Mouse (Mus musculus): ENCODE data around the gene Uimc1. TPM values are rescaled to one million over a fixed set of nuclear protein-coding genes. Genes with fewer than 3 reads are reported as not detected.

Gene Uimc1
- polyA plus RNA-seq, 1 experiment from 2014 or later: 29.5 TPM

DNA sequence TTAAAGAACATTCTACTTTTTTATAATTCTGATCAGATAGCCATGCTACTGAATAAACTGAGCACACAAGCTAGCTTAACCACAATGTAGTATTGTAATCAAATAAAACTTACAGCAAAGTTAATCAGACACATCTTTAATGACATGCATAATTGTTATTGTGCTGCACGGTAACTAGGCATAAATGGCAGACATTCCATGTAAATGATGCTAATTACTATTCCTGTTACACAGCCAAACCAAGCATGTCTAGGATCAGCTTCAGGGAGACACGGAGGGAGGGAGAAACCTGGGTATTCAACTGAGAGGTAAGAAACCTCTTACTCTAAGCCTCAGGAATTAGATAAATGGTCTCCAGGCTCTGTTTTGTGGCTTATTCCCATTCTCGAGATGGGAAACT, 52.4 kb downstream of the Uimc1 start:
- DNase-seq (ENCODE audit: low spot score): no peak

DNA sequence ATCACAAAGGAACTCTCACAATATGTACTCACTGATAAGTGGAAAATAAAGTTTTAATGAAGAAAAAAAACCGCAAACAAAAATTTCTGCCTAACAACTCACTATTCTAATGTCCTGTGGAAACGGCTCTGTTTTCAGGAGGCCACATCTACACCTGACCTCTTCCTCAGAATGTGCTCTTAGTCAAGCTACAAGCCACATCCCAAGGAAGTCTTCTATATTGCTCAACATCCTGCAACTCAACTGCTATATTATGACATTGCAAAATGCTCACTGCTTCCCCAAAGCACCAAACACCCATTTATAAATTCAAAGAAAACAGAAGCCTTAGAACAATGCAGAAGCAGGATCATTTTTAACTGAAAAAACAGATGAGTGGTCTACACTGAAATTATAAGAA, 60.1 kb downstream of the Uimc1 start:
- no peak for DNase-seq (ENCODE audit: low spot score)

DNA sequence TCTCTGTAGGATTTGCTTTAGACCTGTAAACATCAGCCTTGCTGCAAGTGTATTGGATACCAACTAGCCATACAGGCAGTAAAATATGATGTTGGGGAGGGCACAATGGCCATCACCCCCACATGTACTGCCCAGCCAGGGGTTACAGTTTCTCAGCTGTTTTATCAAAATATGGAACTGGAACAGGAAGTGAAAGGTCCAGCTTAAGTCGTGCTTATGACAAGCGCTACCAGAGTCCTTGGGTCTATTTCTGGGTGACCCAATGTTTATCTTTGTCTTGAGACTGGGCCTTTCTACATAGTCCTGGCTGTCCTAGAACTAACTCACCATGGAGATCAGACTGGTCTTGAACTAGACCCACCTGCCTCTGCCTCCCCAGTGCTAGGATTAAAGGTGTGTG, 75.9 kb downstream of the Uimc1 start:
- DNase-seq (ENCODE audit: low spot score): no peak

DNA sequence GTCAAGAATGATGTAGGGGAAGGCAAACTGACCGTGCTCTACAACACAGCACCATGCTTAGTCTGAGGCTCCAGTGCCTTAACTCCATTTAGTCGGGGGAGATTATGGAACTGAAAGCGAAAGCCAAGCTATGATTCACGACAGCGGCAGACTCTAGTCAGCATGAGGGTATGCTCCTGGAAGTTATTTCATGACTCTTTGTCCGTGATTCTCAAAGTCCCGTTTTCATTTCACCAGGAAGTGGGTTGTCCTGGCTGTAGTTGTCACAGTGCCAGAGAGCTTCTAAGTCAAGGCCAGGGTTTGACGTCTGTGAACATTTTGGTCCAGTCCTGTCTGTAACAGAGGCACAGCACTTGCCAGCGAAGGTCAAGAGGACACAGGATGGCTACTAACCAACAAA, 77.4 kb downstream of the Uimc1 start:
- DNase-seq (ENCODE audit: low spot score): no peak

DNA sequence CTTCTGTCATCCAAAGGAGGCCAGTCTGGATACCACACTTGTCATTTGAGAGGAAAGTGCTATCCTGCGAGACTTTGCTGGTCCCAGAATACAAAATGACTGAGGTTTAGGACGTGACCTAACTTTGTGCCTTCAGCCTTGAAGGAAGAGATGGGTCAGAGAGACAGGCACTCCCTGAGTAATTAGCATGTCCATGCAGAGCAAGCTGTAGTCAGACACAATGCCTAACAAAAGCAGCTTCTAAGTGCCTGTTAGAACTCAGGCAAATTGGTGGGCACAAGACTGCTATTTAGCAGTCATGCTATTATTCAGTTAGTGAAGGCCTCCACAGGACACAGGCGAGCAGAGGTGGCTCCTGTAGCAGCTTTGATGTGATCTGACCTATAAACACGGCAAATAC, 77.8 kb downstream of the Uimc1 start:
- DNase-seq (ENCODE audit: low spot score): no peak

DNA sequence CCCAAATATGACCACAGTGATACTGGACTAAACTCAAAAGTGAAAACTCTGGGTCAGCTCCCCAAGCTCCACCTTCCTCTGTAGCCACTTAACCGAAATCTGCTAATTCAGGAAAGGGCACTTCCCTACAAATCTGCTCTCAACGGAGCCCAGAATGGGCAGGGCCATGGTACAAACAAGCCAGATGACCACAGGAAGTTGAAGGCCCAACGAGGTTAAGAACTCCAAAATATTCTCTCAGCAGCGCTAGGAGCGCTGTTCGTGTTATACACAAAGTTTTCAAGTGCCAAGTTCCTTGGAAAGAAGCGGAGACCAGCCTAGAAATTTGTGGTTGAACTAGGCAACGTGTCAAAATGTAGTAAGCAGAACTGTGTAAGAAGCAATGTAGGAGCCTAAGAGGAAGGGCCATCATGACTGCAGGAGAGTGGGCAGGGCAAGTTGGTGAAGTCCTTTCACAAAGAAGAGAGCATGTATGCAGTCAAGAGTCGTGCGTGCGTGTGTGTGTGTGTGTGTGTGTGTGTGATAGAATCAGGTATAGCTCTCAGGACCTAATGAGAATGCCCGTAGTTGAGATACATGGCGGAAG, 78.8 kb downstream of the Uimc1 start, which contains the start of gene Hk3:
Gene Hk3 (minus strand): TSS at position 192 of the 586 bp plus-strand sequence.
- DNase-seq (ENCODE audit: low spot score): no peak

DNA sequence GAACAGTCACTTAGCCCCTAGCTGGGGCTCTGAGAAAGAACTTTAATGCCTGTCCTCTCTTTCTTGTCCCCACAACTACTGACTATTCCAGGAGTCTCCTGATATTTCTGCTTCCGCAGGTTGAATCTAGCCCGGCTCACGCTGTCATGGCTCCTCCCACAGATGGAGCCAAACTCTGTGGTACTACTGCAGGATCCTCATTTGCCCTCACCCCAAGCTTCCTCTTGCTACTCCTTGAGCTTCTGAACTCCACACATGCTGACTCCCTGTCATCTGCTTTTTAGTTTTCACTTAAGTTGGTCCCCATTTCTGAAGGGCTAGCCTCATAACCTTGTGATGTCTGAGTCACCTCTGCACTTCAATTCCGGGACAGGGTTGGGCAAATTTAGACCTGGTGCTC, 80.0 kb downstream of the Uimc1 start:
- no peak for DNase-seq (ENCODE audit: low spot score)

DNA sequence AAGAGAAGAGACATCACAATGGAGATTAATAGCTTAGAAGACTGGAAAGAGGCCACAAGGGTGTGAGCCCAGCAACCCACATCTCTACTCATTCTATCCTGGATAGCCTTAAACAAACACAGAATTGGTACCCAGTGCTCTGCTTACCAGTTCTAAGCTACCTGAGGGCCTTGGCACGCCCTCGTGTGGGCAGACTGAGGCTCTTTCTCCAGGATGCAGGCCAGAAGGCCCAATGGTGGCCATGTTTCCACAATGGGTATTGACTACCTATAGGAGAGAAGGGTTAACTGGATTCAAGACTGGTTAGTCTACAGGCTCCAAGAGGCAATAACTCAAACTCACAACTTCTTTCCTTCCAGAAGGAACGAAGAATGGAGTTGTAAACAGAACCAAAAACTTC, 80.9 kb downstream of the Uimc1 start:
- no peak for DNase-seq (ENCODE audit: low spot score)

DNA sequence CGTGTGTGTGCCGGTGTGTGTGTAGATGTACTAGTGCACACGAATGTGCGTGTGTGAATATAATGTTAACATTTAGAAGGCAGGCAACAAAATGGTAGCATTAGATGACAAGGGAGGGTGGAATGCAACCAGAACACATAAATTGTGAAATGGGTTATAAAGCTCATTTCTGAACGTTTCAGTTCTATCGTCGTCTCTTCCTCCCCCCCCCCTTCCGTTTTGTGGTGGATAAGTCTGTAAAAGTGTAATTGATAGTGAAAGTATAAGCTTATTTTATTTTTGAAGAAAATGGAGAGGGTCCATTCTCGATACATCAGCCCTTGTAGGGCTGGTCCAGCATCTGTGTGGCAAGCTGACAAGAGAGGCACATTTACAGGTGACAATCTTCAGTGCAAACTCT, 81.4 kb downstream of the Uimc1 start:
- DNase-seq (ENCODE audit: low spot score): no peak

DNA sequence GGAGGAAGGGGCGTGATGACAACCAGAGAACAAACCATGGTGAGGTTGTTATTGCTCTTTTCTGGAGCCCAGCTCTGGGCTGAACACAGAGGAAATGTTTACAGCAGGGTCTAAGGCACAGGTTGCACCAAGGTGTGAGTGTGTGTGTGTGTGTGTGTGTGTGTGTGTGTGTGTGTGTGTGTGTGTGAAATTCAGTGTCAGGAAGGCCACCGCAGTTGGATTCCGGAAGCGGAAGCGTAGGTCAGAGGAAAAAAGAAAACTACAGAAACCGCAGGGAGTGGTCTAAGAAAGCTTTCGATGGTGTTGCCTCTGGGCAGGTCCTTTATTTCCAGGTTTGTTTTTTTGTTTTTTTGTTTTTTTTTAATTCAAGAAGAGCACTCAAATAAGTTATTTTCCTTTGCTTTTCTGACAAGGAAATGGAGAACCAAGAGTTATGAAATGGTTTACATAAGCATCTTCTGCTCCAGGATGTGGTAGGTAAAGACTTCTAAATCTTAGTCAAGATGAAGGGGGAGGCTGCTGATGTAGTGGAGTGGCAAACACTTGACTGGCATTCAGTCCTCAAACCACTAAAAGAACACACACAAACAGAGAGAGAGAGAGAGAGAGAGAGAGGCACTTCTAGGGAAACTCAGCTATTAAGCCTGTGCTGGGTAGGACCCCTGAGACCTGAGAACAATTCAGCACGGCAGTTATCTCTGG, 82.1 kb downstream of the Uimc1 start:
- DNase-seq (ENCODE audit: low spot score): peak; percentile 2

DNA sequence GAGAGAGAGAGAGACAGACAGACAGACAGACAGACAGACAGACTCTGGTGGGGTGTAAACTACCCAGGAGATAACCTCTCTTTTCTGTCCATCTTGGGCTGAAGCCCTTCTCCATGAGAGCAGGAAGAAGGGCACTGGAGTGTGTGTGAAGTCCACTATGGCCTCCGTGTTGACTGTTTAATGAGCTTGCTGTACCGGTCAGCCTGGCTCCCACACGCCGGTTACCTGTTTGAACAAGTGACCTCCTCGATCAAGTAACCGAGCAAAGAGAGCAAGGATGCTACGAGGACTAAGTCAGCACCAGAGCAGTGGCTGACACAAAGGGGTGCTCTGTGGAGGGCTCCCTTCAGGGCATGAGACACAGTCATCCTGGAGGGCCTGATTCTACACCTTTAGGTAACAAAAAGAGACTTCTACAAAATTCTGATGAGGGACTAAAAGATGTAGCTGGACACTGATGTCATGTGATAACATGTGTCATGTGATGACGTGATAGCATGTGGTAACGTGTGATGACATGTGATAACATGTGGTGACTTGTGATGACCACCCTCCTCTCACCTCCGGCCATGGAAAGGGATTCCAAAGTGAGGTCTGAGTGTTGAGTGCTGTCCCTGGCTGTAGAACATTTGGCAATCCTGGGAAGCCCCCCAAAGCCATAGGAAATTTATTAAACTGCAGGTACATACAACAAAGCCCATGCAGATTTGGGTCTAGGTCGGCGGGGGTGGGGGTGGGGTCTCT, 82.8 kb downstream of the Uimc1 start:
- DNase-seq (ENCODE audit: low spot score): no peak

DNA sequence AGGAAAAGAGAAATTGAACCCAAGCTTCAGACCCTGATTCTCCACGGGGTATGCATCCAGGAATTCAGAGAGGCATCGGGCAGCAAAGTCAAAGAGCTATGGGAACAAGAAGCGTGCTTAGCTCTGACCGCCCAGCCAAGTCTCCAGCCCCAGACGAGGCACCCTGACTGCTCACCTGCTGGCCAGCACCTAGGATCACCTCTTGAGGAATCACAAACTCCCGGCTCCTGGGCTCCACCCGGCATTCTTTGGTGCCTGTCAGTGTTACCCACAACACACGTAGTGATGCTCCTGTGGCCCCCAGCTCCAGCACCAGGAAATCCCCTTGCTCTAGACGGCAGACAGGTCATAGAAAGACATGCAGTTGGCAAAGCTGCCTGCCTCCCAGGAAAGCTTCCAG, 85.6 kb downstream of the Uimc1 start:
- no peak for DNase-seq (ENCODE audit: low spot score)

DNA sequence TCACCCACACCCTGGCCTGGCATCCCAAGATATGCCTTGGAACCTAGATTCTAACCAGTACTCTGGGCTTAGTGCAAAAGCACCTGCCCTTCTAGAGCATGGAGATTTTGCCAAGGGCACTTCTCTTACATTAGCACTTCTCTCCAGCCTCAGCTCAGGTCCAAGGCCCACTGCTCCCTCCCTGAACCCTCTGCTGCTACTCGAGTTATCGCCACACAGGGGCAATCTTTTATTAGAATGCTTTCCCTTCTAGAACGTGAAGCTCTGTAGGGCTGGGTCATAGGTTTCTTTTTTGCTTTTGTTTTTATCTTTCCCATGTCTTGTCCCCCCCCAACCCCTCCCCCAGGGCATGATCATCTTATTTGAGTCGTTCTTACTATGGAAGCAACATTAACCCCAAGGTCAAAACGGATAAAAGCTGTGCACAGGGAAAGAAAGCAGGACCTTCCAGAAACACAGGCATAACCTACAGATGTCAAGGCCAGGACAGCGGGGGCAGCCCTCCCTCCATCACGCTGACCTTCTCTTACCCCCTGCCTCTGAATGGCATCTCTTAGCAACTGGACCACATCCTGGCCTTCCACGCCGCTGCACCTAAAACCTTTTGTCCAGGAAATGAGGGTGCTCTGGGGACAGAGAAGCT, 86.3 kb downstream of the Uimc1 start:
- no peak for DNase-seq (ENCODE audit: low spot score)

DNA sequence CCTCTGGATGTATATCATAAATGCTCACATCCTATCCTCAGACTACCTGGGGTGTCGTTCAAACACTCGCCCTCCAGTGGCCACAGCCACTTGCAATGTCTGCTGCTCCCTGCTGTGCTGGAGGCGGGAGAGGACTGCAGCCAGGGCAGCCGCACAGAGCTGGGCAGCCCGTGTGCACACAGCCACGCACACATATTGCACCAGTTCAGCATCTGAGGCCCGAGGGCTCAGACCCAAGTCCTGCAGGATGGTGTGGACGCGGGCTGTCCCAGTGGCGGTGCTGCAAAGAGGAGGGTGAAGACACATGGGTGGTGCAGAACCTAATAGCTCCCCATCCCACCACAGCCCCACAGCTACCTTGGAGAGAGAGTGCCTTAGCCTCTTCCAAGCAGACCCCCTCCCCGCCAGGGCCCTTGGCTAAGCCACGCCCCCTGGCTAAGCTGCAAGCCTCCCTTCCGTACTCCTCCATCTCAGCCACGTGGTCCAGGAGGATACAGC, 88.1 kb downstream of the Uimc1 start:
- DNase-seq (ENCODE audit: low spot score): no peak

DNA sequence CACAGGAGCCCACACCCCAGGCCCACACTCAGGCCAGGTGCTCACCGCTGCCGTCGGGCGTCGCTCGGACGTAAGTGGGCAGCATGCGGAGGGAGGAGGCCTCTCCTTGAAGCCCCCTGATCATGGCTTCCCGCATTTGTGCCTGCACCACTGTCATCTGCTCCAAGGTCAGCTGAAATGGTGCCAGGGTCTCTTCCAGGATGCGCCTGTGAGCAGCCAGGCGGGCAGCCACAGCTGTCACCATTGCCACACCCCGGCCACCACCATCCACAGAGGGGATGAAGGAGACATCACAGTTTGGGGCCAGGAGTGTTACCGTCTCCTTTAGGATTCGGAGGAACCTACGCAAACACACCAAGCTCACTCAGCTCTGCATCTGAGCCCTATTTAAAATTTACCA, 89.0 kb downstream of the Uimc1 start:
- no peak for DNase-seq (ENCODE audit: low spot score)

DNA sequence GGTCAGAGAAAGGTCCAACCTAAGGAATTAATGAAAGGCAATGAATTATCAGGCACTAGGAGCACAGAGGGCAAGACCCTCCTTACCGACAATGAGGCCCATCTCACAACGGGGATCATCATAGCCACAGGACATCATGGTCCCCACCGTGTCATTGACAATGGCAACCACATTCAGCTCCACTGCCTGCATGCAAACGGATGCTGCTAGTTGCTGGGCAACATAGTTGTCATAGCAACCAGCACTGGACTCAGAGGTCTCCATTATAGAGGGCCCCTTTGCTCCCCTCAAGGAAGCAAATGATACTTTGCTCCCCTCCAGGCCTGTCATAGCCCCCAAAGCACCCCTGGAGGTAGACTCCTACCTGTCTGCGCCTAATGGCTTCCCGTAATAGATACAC, 91.5 kb downstream of the Uimc1 start:
- DNase-seq (ENCODE audit: low spot score): no peak

DNA sequence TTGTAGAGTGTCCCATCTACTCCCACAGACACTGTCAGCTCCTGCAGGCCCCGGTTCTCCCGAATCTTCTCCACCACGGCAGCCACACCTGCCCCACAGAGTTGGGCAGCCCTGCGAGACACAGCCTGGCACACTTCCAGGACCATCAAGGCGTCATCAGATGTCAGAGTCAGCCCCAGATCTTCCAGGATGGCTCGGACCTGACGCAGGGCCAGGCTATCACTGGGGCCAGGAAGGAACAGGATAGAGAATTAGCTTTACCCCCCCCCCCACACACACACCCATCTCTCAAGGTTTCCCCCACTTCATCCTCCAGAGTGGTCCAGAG, 93.7 kb downstream of the Uimc1 start:
- no peak for DNase-seq (ENCODE audit: low spot score)

DNA sequence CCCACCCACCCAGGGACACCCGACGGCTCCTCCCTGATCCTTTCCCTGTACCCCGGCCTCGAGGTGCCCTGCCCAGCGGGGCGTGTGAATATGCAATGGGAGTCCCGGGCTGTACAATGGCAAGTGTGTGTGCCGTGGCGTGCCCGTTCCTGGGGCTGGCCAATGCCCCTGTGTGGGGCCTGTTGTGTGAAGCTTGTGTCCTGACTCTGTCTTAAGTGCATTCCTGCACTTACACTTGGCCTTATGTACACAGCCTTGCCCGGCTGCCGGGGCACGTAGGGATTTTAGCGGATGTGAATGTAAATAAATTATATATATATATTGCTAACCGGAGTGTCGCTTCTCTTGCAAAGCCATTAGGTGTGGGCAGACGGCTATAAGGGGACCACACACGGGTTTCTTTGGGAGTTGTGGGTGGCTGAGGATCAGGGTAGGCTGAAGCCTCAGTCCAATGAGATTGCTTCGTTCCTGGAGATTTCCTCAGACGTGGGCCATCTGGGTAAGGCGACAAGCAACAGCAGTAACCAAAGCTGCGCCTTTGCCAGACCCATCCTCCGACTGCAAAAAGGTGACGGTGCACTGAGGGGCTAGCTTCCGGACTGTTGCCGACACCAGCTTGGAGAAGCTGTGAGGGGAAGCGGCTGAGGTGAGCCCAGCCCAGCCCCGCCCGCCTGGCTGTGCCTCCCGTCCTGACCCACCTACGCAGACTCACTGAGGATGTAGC, 94.2 kb downstream of the Uimc1 start:
- DNase-seq (ENCODE audit: low spot score): no peak

DNA sequence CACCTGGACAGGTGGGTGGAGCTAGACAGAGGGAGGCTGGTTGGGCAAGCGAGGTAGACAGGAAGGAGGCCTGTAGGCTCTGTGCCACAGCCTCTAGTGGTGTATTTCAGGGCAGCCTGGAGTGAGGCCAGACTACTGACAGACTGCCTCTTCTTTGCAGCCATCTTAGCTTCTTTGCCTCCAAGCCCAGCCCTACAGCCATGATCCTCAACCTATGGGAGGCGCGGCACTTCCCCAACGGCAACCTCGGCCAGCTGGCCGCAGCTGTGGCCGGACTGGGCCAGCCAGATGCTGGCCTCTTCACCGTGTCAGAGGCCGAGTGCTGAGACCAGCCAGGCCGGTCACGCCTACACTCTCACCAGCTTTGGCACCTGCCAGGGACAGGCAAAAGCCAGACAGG, 95.5 kb downstream of the Uimc1 start:
- DNase-seq (ENCODE audit: low spot score): no peak

DNA sequence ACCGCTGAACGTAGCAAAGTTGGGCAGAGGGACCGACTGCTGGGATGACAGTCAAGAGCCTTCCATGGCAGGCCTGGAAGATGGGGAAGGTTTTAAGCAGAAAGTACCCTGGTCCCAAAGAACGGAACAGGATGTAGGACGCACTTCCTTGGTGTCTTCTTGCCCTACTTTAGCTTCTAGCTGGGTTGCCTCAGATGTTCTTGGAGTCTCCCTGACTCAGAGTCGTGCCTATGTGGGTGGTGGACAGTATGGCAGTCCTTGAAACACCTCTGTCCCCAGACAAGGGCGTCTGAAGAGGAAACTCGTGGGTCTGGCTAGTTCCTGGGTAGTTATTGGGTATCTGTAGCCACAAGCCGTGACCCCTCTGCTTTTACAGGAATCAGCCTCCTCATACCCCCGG, 98.0 kb downstream of the Uimc1 start:
- no peak for DNase-seq (ENCODE audit: low spot score)

DNA sequence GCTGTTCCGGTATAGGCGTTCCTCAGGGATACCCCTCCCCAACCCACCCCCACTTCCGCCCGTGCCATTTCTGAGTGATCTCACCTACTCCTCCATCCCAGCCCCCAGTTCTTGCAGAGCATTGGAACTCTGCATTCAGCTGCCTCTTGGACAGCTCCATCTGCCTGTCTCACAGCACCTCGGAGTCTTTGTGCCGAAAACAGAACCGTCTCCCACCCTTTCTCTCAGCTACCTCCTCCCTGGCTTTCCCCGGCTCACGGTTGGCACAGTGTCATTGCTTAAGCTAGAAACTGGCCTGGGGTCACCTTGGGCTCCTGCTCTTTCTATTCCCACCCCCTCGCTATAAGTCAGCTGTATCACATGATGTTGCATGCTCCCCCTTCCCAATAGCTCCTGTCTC, 99.7 kb downstream of the Uimc1 start:
- DNase-seq (ENCODE audit: low spot score): no peak

DNA sequence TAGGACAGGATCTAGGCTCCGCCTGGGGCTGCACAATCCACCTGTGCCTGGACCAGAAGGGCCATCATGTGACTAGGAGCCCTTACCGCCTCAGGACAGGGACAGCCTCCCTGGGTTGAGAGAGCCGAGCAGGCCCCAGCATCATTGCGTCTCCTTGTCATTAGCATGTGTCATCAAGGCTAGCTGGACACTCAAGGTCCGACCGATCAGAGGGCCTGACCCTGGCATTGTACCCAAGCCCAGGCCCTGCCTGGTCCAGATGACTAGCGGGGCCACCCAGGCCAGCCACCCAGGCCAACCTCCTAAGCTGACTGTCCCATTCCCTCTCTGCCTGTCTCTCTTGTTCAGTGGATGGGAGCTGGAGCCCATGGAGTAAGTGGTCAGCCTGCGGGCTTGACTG, 102.5 kb downstream of the Uimc1 start:
- DNase-seq (ENCODE audit: low spot score): no peak

Data from thymus, postnatal 0 days (tissue).